Mouse (Mus musculus): ENCODE data around the gene Oard1. TPM values are rescaled to one million over a fixed set of nuclear protein-coding genes. Genes with fewer than 3 reads are reported as not detected.

The Oard1 gene
- 43.5 TPM for polyA plus RNA-seq (2014; fragmentation: Illumina TruSeq; extraction: RNeasy Lipid Tissue Mini Kit (QIAGEN cat#74804); ENCODE audit: low read depth, low replicate concordance)

DNA sequence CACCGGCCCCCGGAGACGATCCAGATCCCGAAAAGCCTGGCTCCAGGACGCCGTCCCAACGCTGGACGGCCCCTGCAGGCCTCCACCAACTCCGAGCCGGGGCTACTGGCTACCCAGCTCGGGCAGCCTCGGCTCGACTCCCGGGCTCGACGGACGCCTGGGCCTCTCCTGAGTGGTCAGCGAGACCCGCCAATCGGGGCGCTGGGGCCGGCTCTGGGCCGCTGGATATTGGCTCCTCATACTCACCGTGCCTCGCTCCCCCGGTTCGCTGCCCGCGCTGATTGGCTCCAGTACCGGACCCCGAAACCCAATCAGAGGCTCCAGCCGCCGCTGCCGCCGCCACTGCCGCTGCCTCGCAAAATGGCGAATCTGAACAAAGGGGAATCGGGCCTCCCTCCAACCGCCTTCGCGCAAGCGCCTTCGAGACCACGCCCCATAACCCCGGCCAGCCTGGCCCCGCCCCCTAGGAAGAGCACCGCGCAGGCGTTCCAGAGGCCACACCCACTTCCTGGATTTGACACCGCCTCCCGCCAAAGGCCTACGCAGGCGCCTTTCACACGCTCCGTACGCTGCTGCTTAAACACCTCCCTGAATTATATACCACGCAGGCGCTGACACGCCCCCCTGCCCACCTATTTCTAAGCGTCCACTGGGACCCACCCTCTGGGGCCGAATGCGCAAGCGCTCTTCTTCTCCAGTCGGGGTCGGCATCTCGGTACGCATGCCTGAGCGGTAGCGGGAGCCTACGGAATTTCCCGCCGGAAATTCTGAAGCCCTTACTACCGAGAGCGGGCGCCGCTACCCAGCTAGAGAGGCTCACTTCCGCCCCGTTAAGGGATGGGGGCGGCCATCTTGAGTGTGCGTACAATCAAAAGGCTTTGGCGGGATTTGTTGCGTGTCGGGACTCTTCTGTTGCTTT, at the start of gene Oard1, which contains the start of gene Nfya:
Gene Oard1 (plus strand): TSS at position 635 of the 919 bp plus-strand sequence.
Gene Nfya (minus strand): TSS at position 527 of the 919 bp plus-strand sequence.

GRCm38 (mm10) chr17:48432158-48432980, 22.6 kb downstream of the Oard1 start, which contains the start of gene Apobec2:
Apobec2 (minus strand) TSS chr17:48432930.

GRCm38 (mm10) chr17:48451353-48451675, 41.5 kb downstream of the Oard1 start, which contains the start of gene Tspo2:
Tspo2 (minus strand) TSS chr17:48451522.

GRCm38 (mm10) chr17:48454688-48455087, 44.9 kb downstream of the Oard1 start, which contains the start of gene Unc5cl:
Unc5cl (plus strand) TSS chr17:48454901.

Other genes with a start within 250 kb of the Oard1 start
- gene A530064D06Rik, start 242.7 kb upstream of the Oard1 start, polyA plus RNA-seq (2014; fragmentation: Illumina TruSeq; extraction: RNeasy Lipid Tissue Mini Kit (QIAGEN cat#74804); ENCODE audit: low read depth, low replicate concordance) = 0.11 TPM
- gene Trem1, start 177.2 kb upstream of the Oard1 start, polyA plus RNA-seq (2014; fragmentation: Illumina TruSeq; extraction: RNeasy Lipid Tissue Mini Kit (QIAGEN cat#74804); ENCODE audit: low read depth, low replicate concordance) = 1.6 TPM
- not detected for gene Trem3, start 162.2 kb upstream of the Oard1 start, polyA plus RNA-seq (2014; fragmentation: Illumina TruSeq; extraction: RNeasy Lipid Tissue Mini Kit (QIAGEN cat#74804); ENCODE audit: low read depth, low replicate concordance)
- gene Treml4, start 145.7 kb upstream of the Oard1 start, polyA plus RNA-seq (2014; fragmentation: Illumina TruSeq; extraction: RNeasy Lipid Tissue Mini Kit (QIAGEN cat#74804); ENCODE audit: low read depth, low replicate concordance) = not detected
- gene Treml2, start 110.5 kb upstream of the Oard1 start, polyA plus RNA-seq (2014; fragmentation: Illumina TruSeq; extraction: RNeasy Lipid Tissue Mini Kit (QIAGEN cat#74804); ENCODE audit: low read depth, low replicate concordance) = not detected
- 2.6 TPM for gene B430306N03Rik, start 93.9 kb upstream of the Oard1 start, polyA plus RNA-seq (2014; fragmentation: Illumina TruSeq; extraction: RNeasy Lipid Tissue Mini Kit (QIAGEN cat#74804); ENCODE audit: low read depth, low replicate concordance)
- not detected for gene Trem2, start 63.6 kb upstream of the Oard1 start, polyA plus RNA-seq (2014; fragmentation: Illumina TruSeq; extraction: RNeasy Lipid Tissue Mini Kit (QIAGEN cat#74804); ENCODE audit: low read depth, low replicate concordance)
- not detected for gene Treml1, start 50.1 kb upstream of the Oard1 start, polyA plus RNA-seq (2014; fragmentation: Illumina TruSeq; extraction: RNeasy Lipid Tissue Mini Kit (QIAGEN cat#74804); ENCODE audit: low read depth, low replicate concordance)
- 12.8 TPM for gene Nfya, start 108 bp upstream of the Oard1 start, polyA plus RNA-seq (2014; fragmentation: Illumina TruSeq; extraction: RNeasy Lipid Tissue Mini Kit (QIAGEN cat#74804); ENCODE audit: low read depth, low replicate concordance)
- gene Apobec2, start 22.9 kb downstream of the Oard1 start, polyA plus RNA-seq (2014; fragmentation: Illumina TruSeq; extraction: RNeasy Lipid Tissue Mini Kit (QIAGEN cat#74804); ENCODE audit: low read depth, low replicate concordance) = 0.39 TPM
- not detected for gene Tspo2, start 41.5 kb downstream of the Oard1 start, polyA plus RNA-seq (2014; fragmentation: Illumina TruSeq; extraction: RNeasy Lipid Tissue Mini Kit (QIAGEN cat#74804); ENCODE audit: low read depth, low replicate concordance)
- not detected for gene Unc5cl, start 44.9 kb downstream of the Oard1 start, polyA plus RNA-seq (2014; fragmentation: Illumina TruSeq; extraction: RNeasy Lipid Tissue Mini Kit (QIAGEN cat#74804); ENCODE audit: low read depth, low replicate concordance)